Mouse (Mus musculus): ENCODE results near the gene Skap2.

DNA sequence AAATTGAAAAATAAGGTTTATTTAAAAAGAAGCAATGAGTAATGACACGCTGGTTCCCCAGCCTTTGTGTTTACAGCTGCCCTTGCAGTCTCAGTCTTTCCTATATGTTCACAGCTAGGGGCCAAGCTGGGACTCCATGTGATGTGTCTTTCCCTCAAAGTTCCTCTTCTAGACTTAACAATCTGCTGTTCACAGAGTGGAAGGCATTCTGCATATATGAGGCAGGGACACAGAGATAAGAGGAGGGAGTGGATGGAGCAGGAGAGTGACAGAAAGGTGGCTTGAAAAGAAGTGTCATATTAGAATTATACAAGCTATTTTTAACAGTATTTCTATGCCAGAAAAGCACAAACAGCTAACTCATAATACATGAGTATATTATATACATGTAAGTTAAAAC is 110.8 kb downstream of the Skap2 start:
- TF ChIP-seq CTCF (conservative IDR thresholded peaks at IDR 0.05; ENCODE audit: insufficient read depth, insufficient read length, low read depth, low read length) (no peak), POLR2A (IDR thresholded peaks at IDR 0.05; ENCODE audit: low read depth, low read length) (no peak)
